Mouse (Mus musculus) cerebellum, adult 8-10 months (tissue): ENCODE results near the gene Olfr113.
"Not testable (repeated sequence)": the region's sequence is repeated elsewhere in the genome, so short reads cannot be mapped to it uniquely, and the experiment has no call there.

ENCODE experiments used
- DNase-seq: peaks from one replicate; pipeline ENCODE4 v3.0.0; 2022

The Olfr113 gene

GRCm38 (mm10) chr17:37577563-37577962, at the start of gene Olfr113:
Olfr113 (minus strand) TSS chr17:37577663.
- DNase-seq = no peak

GRCm38 (mm10) chr17:37627009-37627408, 49.5 kb upstream of the Olfr113 start, which contains the start of the genes Olfr115 and Olfr116:
Olfr115 (minus strand) TSS chr17:37627109.
Olfr116 (minus strand) TSS chr17:37627199.
- no peak for DNase-seq

- no peak for DNase-seq
Measured at GRCm38 (mm10) chr17:37592643-37593042, 15.2 kb upstream of the Olfr113 start, which contains the start of gene Olfr114. Olfr114 (minus strand) TSS chr17:37592743.

GRCm38 (mm10) chr17:37569351-37569750, 8.1 kb downstream of the Olfr113 start, which contains the start of gene Olfr112:
Olfr112 (minus strand) TSS chr17:37569451.
- DNase-seq = no peak

GRCm38 (mm10) chr17:37558913-37559615, 18.4 kb downstream of the Olfr113 start:
- no peak for DNase-seq

GRCm38 (mm10) chr17:37543800-37544435, 33.5 kb downstream of the Olfr113 start:
- DNase-seq = no peak

GRCm38 (mm10) chr17:37541454-37542119, 35.9 kb downstream of the Olfr113 start:
- DNase-seq = no peak

GRCm38 (mm10) chr17:37538416-37538815, 39.0 kb downstream of the Olfr113 start:
- DNase-seq = not testable (repeated sequence)

- no peak for DNase-seq
Measured at GRCm38 (mm10) chr17:37535173-37535572, 42.3 kb downstream of the Olfr113 start.

GRCm38 (mm10) chr17:37525427-37525826, 52.0 kb downstream of the Olfr113 start:
- DNase-seq = not testable (repeated sequence)

GRCm38 (mm10) chr17:37524612-37525011, 52.9 kb downstream of the Olfr113 start:
- DNase-seq = not testable (repeated sequence)
